Mouse (Mus musculus) lung, adult 2 months (tissue): ENCODE data around the gene Olfr510. TPM values are rescaled to one million over a fixed set of nuclear protein-coding genes. Genes with fewer than 3 reads are reported as not detected.
"Not testable (repeated sequence)": the region's sequence is repeated elsewhere in the genome, so short reads cannot be mapped to it uniquely, and the experiment has no call there.

Experiments
- DNase-seq: peaks from one replicate; pipeline ENCODE4 v3.0.0; 2022
- H3K4me1 ChIP-seq: fragments of 200-500 bp; 2 replicates; pipeline ENCODE4 v1.6.1; 2011; ENCODE audit warnings: low read length; ENCODE audit not compliant: control insufficient read depth, insufficient read depth
- H3K4me3 ChIP-seq: fragments of 200-500 bp; replicated peaks from 2 replicates; pipeline ENCODE3; 2011; ENCODE audit warnings: low read depth, mild to moderate bottlenecking, control low read depth, low read length; ENCODE audit errors: extremely low read depth
- CTCF ChIP-seq: fragments of 200-500 bp; IDR thresholded peaks from 2 replicates; pipeline ENCODE4 v1.5.1; 2011; ENCODE audit warnings: mild to moderate bottlenecking, low read length, control low read depth; ENCODE audit not compliant: insufficient read depth
- POLR2A ChIP-seq: fragments of 200-500 bp; IDR thresholded peaks from 2 replicates; pipeline ENCODE4 v1.6.1; 2011; ENCODE audit warnings: low read depth, mild to moderate bottlenecking, control low read depth, low read length, borderline replicate concordance; ENCODE audit errors: extremely low read depth
- WGBS: fragments of 180-500 bp; shearing (Covaris S2); methylation state at CpG from one replicate; pipeline ENCODE4 v1.1.7; 2018; 5-methylcytosine and 5-hydroxymethylcytosine counted together
- polyA plus RNA-seq: library from polyadenylated mRNA; depleted of rRNA; stranded (reverse); fragments of >200 nt; gene quantifications from 2 replicates; pipeline ENCODE4 v1.2.3, GENCODE M21; 2012; rRNA removed

Gene Olfr510
- not detected in 2 replicates for polyA plus RNA-seq

DNA sequence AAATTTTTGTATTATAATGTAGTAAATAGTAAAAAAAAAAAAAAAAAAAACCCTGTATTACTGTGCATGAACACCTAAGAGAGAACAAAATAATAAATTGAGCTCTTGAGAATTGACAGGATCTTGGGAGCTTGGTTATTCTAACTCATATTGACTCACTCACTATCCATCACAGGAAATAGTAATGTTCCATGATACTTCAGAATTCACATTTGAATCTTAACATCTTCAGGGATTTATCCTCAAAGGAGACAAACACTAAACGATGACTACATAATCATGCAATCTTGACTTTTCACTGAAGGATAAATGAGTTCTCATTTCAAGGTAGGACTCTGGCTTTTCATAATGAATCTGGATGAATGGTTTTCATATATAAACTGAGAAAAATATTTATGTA is at the start of gene Olfr510:
Gene Olfr510, plus strand, starts transcription at position 301 of the 400 bp plus-strand sequence.
- Histone ChIP-seq H3K4me3 (no peak within 1 kb of the TSS), H3K4me1 (no peaks in the 10 kb centered on the region)
- WGBS, result 80% methylated on average over 1 of the region's 1 CpGs
- DNase-seq, result no peak
- TF ChIP-seq POLR2A, result no peak
- TF ChIP-seq CTCF, result no peak

GRCm38 (mm10) chr7:108616781-108617180 is 49.4 kb upstream of the Olfr510 start:
- WGBS, result 41% methylated on average over 3 of the region's 3 CpGs
- not testable (repeated sequence) for DNase-seq, H3K4me1 ChIP-seq, H3K4me3 ChIP-seq

- no peak for DNase-seq
- H3K4me3 ChIP-seq, result no peak within 1 kb of the TSS
- no peaks in the 10 kb centered on the region for H3K4me1 ChIP-seq
- 59% methylated on average over 2 of the region's 2 CpGs for WGBS
- TF ChIP-seq CTCF, result no peak
- TF ChIP-seq POLR2A, result no peak
Observed at GRCm38 (mm10) chr7:108621514-108621913, 44.7 kb upstream of the Olfr510 start, which contains the start of gene Olfr507. TSS of gene Olfr507 (plus strand) at chr7:108621814.

GRCm38 (mm10) chr7:108629694-108630093 is 36.5 kb upstream of the Olfr510 start, which contains the start of gene Olfr508:
TSS of gene Olfr508 (plus strand) at chr7:108629994.
- H3K4me1 ChIP-seq, result no peaks in the 10 kb centered on the region
- no peak for TF ChIP-seq CTCF
- no peak for TF ChIP-seq POLR2A
- 73% methylated on average over 3 of the region's 3 CpGs for WGBS
- H3K4me3 ChIP-seq, result no peak within 1 kb of the TSS
- DNase-seq, result no peak

DNA sequence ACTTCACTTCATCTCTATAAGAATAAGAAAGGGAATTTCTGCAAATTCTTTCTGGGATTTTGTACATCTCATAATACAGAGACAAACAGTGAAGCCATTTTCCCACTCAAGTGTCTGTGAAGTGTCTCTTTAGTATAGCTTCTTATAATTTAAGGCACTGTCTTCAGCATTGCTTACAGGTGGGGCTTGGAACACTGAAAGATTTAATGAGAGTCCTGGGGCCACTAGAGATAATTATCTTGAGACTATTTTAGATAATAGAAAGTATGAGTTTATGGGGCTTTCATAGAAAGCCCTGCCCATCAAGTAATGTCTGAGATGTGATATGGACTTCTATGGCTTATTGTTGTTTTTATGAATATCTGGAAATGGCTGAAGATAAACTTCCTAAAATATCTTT is 14.4 kb upstream of the Olfr510 start, which contains the start of gene Olfr509:
Gene Olfr509, minus strand, starts transcription at position 101 of the 400 bp plus-strand sequence.
- H3K4me1 ChIP-seq, result no peaks in the 10 kb centered on the region
- TF ChIP-seq CTCF, result no peak
- TF ChIP-seq POLR2A, result no peak
- H3K4me3 ChIP-seq, result no peak within 1 kb of the TSS
- no peak for DNase-seq

DNA sequence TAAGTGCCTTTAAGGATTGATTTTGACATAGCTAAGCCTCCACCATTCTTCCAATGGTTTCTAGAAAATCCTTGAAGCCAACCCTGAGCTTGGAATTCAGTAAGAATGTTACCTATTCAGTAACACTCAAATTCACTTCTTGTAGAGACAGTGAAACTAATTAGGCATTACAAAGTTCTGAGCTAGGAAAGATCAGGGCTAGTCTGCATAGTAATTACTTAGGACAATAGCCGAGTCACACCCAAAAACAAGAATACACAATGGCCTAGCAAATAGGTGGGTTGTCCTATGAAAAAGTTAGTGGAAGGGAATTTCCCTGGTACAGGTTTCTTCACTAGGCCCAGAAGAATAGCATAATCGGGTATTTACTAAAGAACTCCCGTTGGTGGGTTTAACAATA is 3.8 kb upstream of the Olfr510 start:
- no peak overlapping the region for H3K4me3 ChIP-seq
- H3K4me1 ChIP-seq, result no peaks in the 10 kb centered on the region
- DNase-seq, result no peak
- no peak for TF ChIP-seq POLR2A
- no peak for TF ChIP-seq CTCF
- 79% methylated on average over 3 of the region's 3 CpGs for WGBS

- no peak for TF ChIP-seq POLR2A
- TF ChIP-seq CTCF, result no peak
- Histone ChIP-seq H3K4me1 (no peaks in the 10 kb centered on the region), H3K4me3 (no peak overlapping the region)
- WGBS, result 54% methylated on average over 1 of the region's 1 CpGs
- no peak for DNase-seq
Observed at GRCm38 (mm10) chr7:108671058-108671457, 4.8 kb downstream of the Olfr510 start.

DNA sequence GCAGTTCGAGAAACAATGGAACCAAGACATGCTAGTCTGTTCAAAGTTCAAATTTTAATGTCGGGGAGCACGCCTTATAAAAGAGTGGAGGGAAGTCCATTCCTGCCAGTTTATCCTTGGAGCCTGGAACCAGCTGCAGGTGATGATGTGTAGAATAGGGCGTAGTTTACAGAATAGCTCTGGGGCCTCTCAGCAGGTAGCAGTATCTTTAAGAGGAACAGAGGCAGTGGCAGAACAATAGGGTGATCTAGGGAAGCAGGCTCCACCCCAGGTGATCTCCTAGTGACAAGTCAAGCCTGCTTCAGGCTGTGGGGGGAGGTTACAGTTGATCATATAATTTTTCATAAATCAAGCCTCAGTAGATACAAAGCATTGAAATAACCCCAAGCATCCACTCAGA is 12.7 kb downstream of the Olfr510 start:
- no peak for TF ChIP-seq POLR2A
- Histone ChIP-seq H3K4me1 (no peaks in the 10 kb centered on the region), H3K4me3 (no peak overlapping the region)
- DNase-seq, result no peak
- WGBS, result 75% methylated on average over 4 of the region's 4 CpGs

DNA sequence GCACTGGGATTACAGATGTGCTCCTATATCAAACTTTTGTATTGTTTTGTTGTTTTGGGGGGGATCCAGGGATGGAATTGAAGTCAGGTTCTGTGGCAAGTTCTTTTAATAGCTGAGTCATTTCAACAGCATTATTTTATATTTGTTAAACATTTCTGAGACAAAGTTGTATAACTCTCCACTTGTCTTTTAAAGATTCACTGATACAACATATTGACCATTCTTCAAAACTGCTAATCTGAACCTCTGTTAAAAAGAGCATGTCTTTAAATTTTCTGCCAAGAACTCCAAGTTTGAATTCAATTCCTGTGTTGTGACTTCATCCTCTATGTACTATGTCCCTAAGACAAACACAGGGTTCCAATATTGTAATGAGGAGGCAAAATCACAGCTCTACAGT is 46.8 kb downstream of the Olfr510 start, which contains the start of gene Olfr512:
Gene Olfr512, plus strand, starts transcription at position 301 of the 400 bp plus-strand sequence.
- no peak for DNase-seq
- no peak for TF ChIP-seq CTCF
- no peak for TF ChIP-seq POLR2A
- H3K4me3 ChIP-seq, result no peak within 1 kb of the TSS
- H3K4me1 ChIP-seq, result no peaks in the 10 kb centered on the region

Other genes with a start within 250 kb of the Olfr510 start
- not detected in 2 replicates for gene Olfr497, start 246.0 kb upstream of the Olfr510 start, polyA plus RNA-seq
- gene Olfr498, start 201.1 kb upstream of the Olfr510 start, polyA plus RNA-seq, result not detected in 2 replicates
- gene Olfr502, start 141.4 kb upstream of the Olfr510 start, polyA plus RNA-seq, result not detected in 2 replicates
- not detected in 2 replicates for gene Olfr503, start 121.9 kb upstream of the Olfr510 start, polyA plus RNA-seq
- gene Olfr504, start 100.6 kb upstream of the Olfr510 start, polyA plus RNA-seq, result not detected in 2 replicates
- not detected in 2 replicates for gene Olfr506, start 55.6 kb upstream of the Olfr510 start, polyA plus RNA-seq
- gene Olfr507, start 44.6 kb upstream of the Olfr510 start, polyA plus RNA-seq, result not detected in 2 replicates
- not detected in 2 replicates for gene Olfr508, start 36.4 kb upstream of the Olfr510 start, polyA plus RNA-seq
- not detected in 2 replicates for gene Olfr509, start 14.5 kb upstream of the Olfr510 start, polyA plus RNA-seq
- gene Olfr512, start 46.9 kb downstream of the Olfr510 start, polyA plus RNA-seq, result not detected in 2 replicates
- not detected in 2 replicates for gene Olfr513, start 84.6 kb downstream of the Olfr510 start, polyA plus RNA-seq
- gene Olfr514, start 159.6 kb downstream of the Olfr510 start, polyA plus RNA-seq, result not detected in 2 replicates
- gene Olfr516, start 184.1 kb downstream of the Olfr510 start, polyA plus RNA-seq, result not detected in 2 replicates
- gene Olfr517, start 206.0 kb downstream of the Olfr510 start, polyA plus RNA-seq, result not detected in 2 replicates
- not detected in 2 replicates for gene Olfr518, start 218.6 kb downstream of the Olfr510 start, polyA plus RNA-seq
- gene Olfr519, start 228.0 kb downstream of the Olfr510 start, polyA plus RNA-seq, result not detected in 2 replicates